Mouse (Mus musculus) CH12.LX (cell line): ENCODE measurements around the gene Smug1. TPM values are rescaled to one million over a fixed set of nuclear protein-coding genes. Genes with fewer than 3 reads are reported as not detected.
A peak's percentile ranks its signal among the peaks of the same experiment; 100 is the strongest.

Experiments
- DNase-seq: peaks from one replicate; pipeline ENCODE4 v3.0.0-alpha.2; 2013; ENCODE audit errors: extremely low read depth
- H3K27ac ChIP-seq: 2 replicates; pipeline ENCODE4 v1.5.1; 2012; ENCODE audit warnings: low read depth, mild to moderate bottlenecking, control low read depth, moderate library complexity; ENCODE audit not compliant: insufficient read depth
- H3K27me3 ChIP-seq: replicated peaks from 2 replicates; pipeline ENCODE3; 2012; ENCODE audit warnings: inconsistent platforms
- H3K36me3 ChIP-seq, 2 experiments: replicated peaks in 1 of 2; 2 replicates each; pipeline versions ENCODE3 to v1.6.1; 2012; ENCODE audit warnings: inconsistent platforms in 1 of 2, low read length in 1 of 2, mild to moderate bottlenecking in 1 of 2, mixed read lengths in 1 of 2, moderate library complexity in 1 of 2; ENCODE audit not compliant: control insufficient read depth in 1 of 2, insufficient read depth in 1 of 2
- H3K4me1 ChIP-seq, 2 experiments: 2 replicates each; pipeline ENCODE4 v1.6.1; 2012; ENCODE audit warnings: inconsistent platforms in 1 of 2, moderate library complexity in 1 of 2; ENCODE audit not compliant: insufficient read depth in 2 of 2, control insufficient read depth in 1 of 2
- H3K4me2 ChIP-seq: 2 replicates; pipeline ENCODE4 v1.6.1; 2012; ENCODE audit warnings: low read depth, mild to moderate bottlenecking, control low read depth; ENCODE audit not compliant: poor library complexity, insufficient read depth, severe bottlenecking
- H3K4me3 ChIP-seq, 3 experiments: fragments of 150-350 bp in 1 of 3; sonication (generic) in 1 of 3; replicated peaks in 1 of 3; 2 replicates each; pipeline versions ENCODE3 to v1.5.1; 2011 to 2012; ENCODE audit warnings: low read depth in 2 of 3, low read length in 2 of 3, mild to moderate bottlenecking in 2 of 3, moderate library complexity in 2 of 3, control low read depth in 1 of 3, improper control_type of control experiment in 1 of 3, inconsistent platforms in 1 of 3, mixed read lengths in 1 of 3; ENCODE audit not compliant: poor library complexity in 1 of 3
- H3K79me2 ChIP-seq: replicated peaks from 2 replicates; pipeline ENCODE4 v1.6.1; 2012; ENCODE audit warnings: mild to moderate bottlenecking, moderate library complexity; ENCODE audit not compliant: control insufficient read depth, poor library complexity, insufficient read depth, severe bottlenecking; ENCODE audit errors: extremely low read depth
- H3K9ac ChIP-seq: 2 replicates; pipeline ENCODE4 v1.6.1; 2012; ENCODE audit warnings: low read depth, mild to moderate bottlenecking, control low read depth, moderate library complexity; ENCODE audit not compliant: insufficient read depth
- H3K9me3 ChIP-seq: replicated peaks from 2 replicates; pipeline ENCODE3; 2012; ENCODE audit warnings: low read length, inconsistent platforms, mixed read lengths
- BHLHE40 ChIP-seq: IDR thresholded peaks from 2 replicates; pipeline ENCODE4 v1.6.1; 2011; ENCODE audit warnings: mild to moderate bottlenecking, low read depth, low read length, improper control_type of control experiment
- CHD1 ChIP-seq: IDR thresholded peaks from 2 replicates; pipeline ENCODE4 v1.6.1; 2012; ENCODE audit warnings: low read depth, low read length, improper control_type of control experiment, inconsistent platforms
- CHD2 ChIP-seq: IDR thresholded peaks from 2 replicates; pipeline ENCODE4 v1.6.1; 2011; ENCODE audit warnings: low read length, improper control_type of control experiment
- CTCF ChIP-seq, 2 experiments: IDR thresholded peaks in 1 of 2; conservative IDR thresholded peaks in 1 of 2; 2 replicates each; pipeline ENCODE4 v1.5.1; 2011 to 2012; ENCODE audit warnings: low read depth in 2 of 2, low read length in 2 of 2, improper control_type of control experiment in 1 of 2, inconsistent platforms in 1 of 2, mild to moderate bottlenecking in 1 of 2, moderate library complexity in 1 of 2
- E2F4 ChIP-seq: IDR thresholded peaks from 2 replicates; pipeline ENCODE4 v1.6.1; 2011; ENCODE audit warnings: low read depth, low read length, improper control_type of control experiment; ENCODE audit not compliant: insufficient replicate concordance
- ELF1 ChIP-seq: IDR thresholded peaks from 2 replicates; pipeline ENCODE4 v1.6.1; 2014; ENCODE audit warnings: low read depth, mild to moderate bottlenecking, inconsistent platforms, low read length, improper control_type of control experiment
- EP300 ChIP-seq: IDR thresholded peaks from 2 replicates; pipeline ENCODE4 v1.6.1; 2011; ENCODE audit warnings: low read length, improper control_type of control experiment
- ETS1 ChIP-seq: conservative IDR thresholded peaks from 2 replicates; pipeline ENCODE4 v1.6.1; 2012; ENCODE audit warnings: low read depth, mild to moderate bottlenecking, inconsistent platforms, low read length, improper control_type of control experiment, moderate library complexity
- GABPA ChIP-seq: IDR thresholded peaks from 2 replicates; pipeline ENCODE4 v1.6.1; 2012; ENCODE audit warnings: low read depth, low read length, improper control_type of control experiment, inconsistent platforms; ENCODE audit not compliant: insufficient replicate concordance
- HCFC1 ChIP-seq: IDR thresholded peaks from 2 replicates; pipeline ENCODE4 v1.6.1; 2012; ENCODE audit warnings: low read depth, mild to moderate bottlenecking, inconsistent platforms, low read length, improper control_type of control experiment
- IRF4 ChIP-seq: IDR thresholded peaks from 2 replicates; pipeline ENCODE4 v1.6.1; 2014; ENCODE audit warnings: low read depth, mild to moderate bottlenecking, inconsistent platforms, low read length, improper control_type of control experiment
- JUN ChIP-seq: IDR thresholded peaks from 2 replicates; pipeline ENCODE4 v1.6.1; 2011; ENCODE audit warnings: low read depth, mild to moderate bottlenecking, low read length, improper control_type of control experiment, moderate library complexity; ENCODE audit not compliant: insufficient read depth
- JUND ChIP-seq: conservative IDR thresholded peaks from 2 replicates; pipeline ENCODE4 v1.6.1; 2011; ENCODE audit warnings: low read depth, low read length, improper control_type of control experiment
- KAT2A ChIP-seq: IDR thresholded peaks from 2 replicates; pipeline ENCODE4 v1.6.1; 2012; ENCODE audit warnings: low read length, improper control_type of control experiment, inconsistent platforms; ENCODE audit not compliant: insufficient replicate concordance
- MAFK ChIP-seq: IDR thresholded peaks from 2 replicates; pipeline ENCODE4 v1.6.1; 2011; ENCODE audit warnings: low read length, improper control_type of control experiment; ENCODE audit not compliant: insufficient replicate concordance
- MAX ChIP-seq: IDR thresholded peaks from 2 replicates; pipeline ENCODE4 v1.6.1; 2011; ENCODE audit warnings: low read length, improper control_type of control experiment
- MAZ ChIP-seq: IDR thresholded peaks from 2 replicates; pipeline ENCODE4 v1.6.1; 2012; ENCODE audit warnings: low read depth, mild to moderate bottlenecking, inconsistent platforms, low read length, improper control_type of control experiment, moderate library complexity
- MEF2A ChIP-seq: IDR thresholded peaks from 2 replicates; pipeline ENCODE4 v1.6.1; 2014; ENCODE audit warnings: low read depth, mild to moderate bottlenecking, inconsistent platforms, low read length, improper control_type of control experiment, borderline replicate concordance
- MXI1 ChIP-seq: IDR thresholded peaks from 2 replicates; pipeline ENCODE4 v1.6.1; 2011; ENCODE audit warnings: mild to moderate bottlenecking, low read depth, low read length, improper control_type of control experiment
- MYC ChIP-seq: IDR thresholded peaks from 2 replicates; pipeline ENCODE4 v1.6.1; 2011; ENCODE audit warnings: low read depth, mild to moderate bottlenecking, improper control_type of control experiment, low read length
- NELFE ChIP-seq: IDR thresholded peaks from 2 replicates; pipeline ENCODE4 v1.6.1; 2011; ENCODE audit warnings: low read depth, low read length, improper control_type of control experiment
- NRF1 ChIP-seq: IDR thresholded peaks from 2 replicates; pipeline ENCODE4 v1.6.1; 2014; ENCODE audit warnings: low read depth, mild to moderate bottlenecking, inconsistent platforms, low read length, improper control_type of control experiment, moderate library complexity
- PAX5 ChIP-seq: IDR thresholded peaks from 2 replicates; pipeline ENCODE4 v1.6.1; 2012; ENCODE audit warnings: low read length, inconsistent platforms, mixed read lengths
- POLR2A ChIP-seq: IDR thresholded peaks from 2 replicates; pipeline ENCODE4 v1.6.1; 2011; ENCODE audit warnings: low read depth, mild to moderate bottlenecking, improper control_type of control experiment, low read length
- POLR2AphosphoS2 ChIP-seq: IDR thresholded peaks from 2 replicates; pipeline ENCODE4 v1.6.1; 2011; ENCODE audit warnings: low read depth, low read length, improper control_type of control experiment
- RAD21 ChIP-seq: IDR thresholded peaks from 2 replicates; pipeline ENCODE4 v1.6.1; 2011; ENCODE audit warnings: low read depth, mild to moderate bottlenecking, low read length, improper control_type of control experiment, moderate library complexity
- RCOR1 ChIP-seq: conservative IDR thresholded peaks from 2 replicates; pipeline ENCODE4 v1.6.1; 2012; ENCODE audit warnings: low read depth, mild to moderate bottlenecking, inconsistent platforms, low read length, improper control_type of control experiment
- SIN3A ChIP-seq: IDR thresholded peaks from 2 replicates; pipeline ENCODE4 v1.6.1; 2012; ENCODE audit warnings: low read length, improper control_type of control experiment, inconsistent platforms
- SMC3 ChIP-seq: IDR thresholded peaks from 2 replicates; pipeline ENCODE4 v1.6.1; 2011; ENCODE audit warnings: low read depth, low read length, improper control_type of control experiment
- TBP ChIP-seq: conservative IDR thresholded peaks from 2 replicates; pipeline ENCODE4 v1.6.1; 2011; ENCODE audit warnings: low read depth, low read length, improper control_type of control experiment
- TCF12 ChIP-seq: IDR thresholded peaks from 2 replicates; pipeline ENCODE4 v1.6.1; 2014; ENCODE audit warnings: low read depth, mild to moderate bottlenecking, inconsistent platforms, low read length, improper control_type of control experiment
- UBTF ChIP-seq: IDR thresholded peaks from 2 replicates; pipeline ENCODE4 v1.6.1; 2012; ENCODE audit warnings: low read depth, mild to moderate bottlenecking, inconsistent platforms, low read length, improper control_type of control experiment, moderate library complexity
- USF1 ChIP-seq: IDR thresholded peaks from 2 replicates; pipeline ENCODE4 v1.6.1; 2014; ENCODE audit warnings: low read depth, mild to moderate bottlenecking, inconsistent platforms, low read length, improper control_type of control experiment
- USF2 ChIP-seq: conservative IDR thresholded peaks from 2 replicates; pipeline ENCODE4 v1.6.1; 2011; ENCODE audit warnings: low read depth, low read length, improper control_type of control experiment
- ZC3H11A ChIP-seq: IDR thresholded peaks from 2 replicates; pipeline ENCODE4 v1.6.1; 2012; ENCODE audit warnings: low read depth, mild to moderate bottlenecking, inconsistent platforms, low read length, improper control_type of control experiment
- ZKSCAN1 ChIP-seq: IDR thresholded peaks from 2 replicates; pipeline ENCODE4 v1.6.1; 2012; ENCODE audit warnings: low read depth, inconsistent platforms, low read length, improper control_type of control experiment, borderline replicate concordance
- ZMIZ1 ChIP-seq: IDR thresholded peaks from 2 replicates; pipeline ENCODE4 v1.6.1; 2012; ENCODE audit warnings: low read depth, mild to moderate bottlenecking, inconsistent platforms, low read length, improper control_type of control experiment
- ZNF384 ChIP-seq: IDR thresholded peaks from 2 replicates; pipeline ENCODE4 v1.6.1; 2012; ENCODE audit warnings: low read depth, low read length, improper control_type of control experiment, inconsistent platforms
- dilution Hi-C: fragments of 300-500 bp; cut with MboI; formaldehyde crosslinking; loops from 2 replicates; pipeline ENCODE4 v1.14.3; 2020; ENCODE audit warnings: low sequenced_read_pairs; ENCODE audit not compliant: extremely low pct_unique_long_range_greater_than_20kb, extremely low pct_ligation_motif_present
- in situ Hi-C: fragments of 300-500 bp; cut with MboI; formaldehyde crosslinking; loops from 3 replicates; pipeline ENCODE4 v1.14.3; 2019; ENCODE audit warnings: low sequenced_read_pairs, low pct_ligation_motif_present, low pct_unique_long_range_greater_than_20kb, mixed read lengths
- polyA plus RNA-seq: library from polyadenylated mRNA; unstranded; fragments of >175 nt; gene quantifications from 2 replicates; pipeline ENCODE4 v1.2.1, GENCODE M21; 2012; ENCODE audit warnings: low read depth; ENCODE audit not compliant: insufficient read length
- total RNA-seq, 2 experiments: library from RNA; depleted of rRNA; stranded (reverse); fragments of 300-350 nt in 1 of 2; fragments of >200 nt in 1 of 2; gene quantifications; 2 replicates each; pipeline ENCODE4 v1.2.3; 2012 to 2014

The Smug1 gene
- total and polyA plus RNA-seq, 3 experiments, result 6.1 to 9.8 (median 7.8) TPM

- Histone ChIP-seq H3K36me3 (no peaks in the 10 kb centered on the region), H3K27me3 (peaks cover 45% of the 10 kb centered on the region), H3K27ac (no peak overlapping the region), H3K9me3 (no peaks in the 10 kb centered on the region), H3K79me2 (no peaks in the 10 kb centered on the region), H3K4me1 (peaks cover 11 to 47% of the 10 kb centered on the region in 2 experiments), H3K4me2 (peak overlapping the region; percentile 99), H3K4me3 (peak overlapping the region; percentile 46 to 63 (median 51)), H3K9ac (no peak overlapping the region; the same call in 1 of the 2 replicates)
- DNase-seq, result peak; percentile 83
- TF ChIP-seq MAX (peak; percentile 64; the same call in 1 of the 2 replicates), SMC3 (peak; percentile 89), ELF1 (peak; percentile 56; the same call in 1 of the 2 replicates), PAX5 (no peak), UBTF (no peak), JUND (no peak), CHD2 (peak; percentile 33; the same call in 1 of the 2 replicates), ZMIZ1 (no peak; the same call in 1 of the 2 replicates), KAT2A (no peak), CTCF (conservative IDR thresholded peaks at IDR 0.05 in 1 of 2, IDR thresholded peaks at IDR 0.05 in 1 of 2; ENCODE audit: low read depth in 2 of 2, low read length in 2 of 2) (peak; percentile 85 to 100), MEF2A (peak; percentile 62), POLR2A (no peak), CHD1 (no peak), MAFK (no peak), RAD21 (peak; percentile 52), ETS1 (no peak), ZNF384 (peak; percentile 41; the same call in 1 of the 2 replicates), TBP (no peak), EP300 (no peak), TCF12 (peak; percentile 79), RCOR1 (peak; percentile 39; the same call in 1 of the 2 replicates), GABPA (no peak), SIN3A (peak; percentile 40; the same call in 1 of the 2 replicates), JUN (no peak), ZC3H11A (no peak; the same call in 1 of the 2 replicates), MAZ (peak; percentile 97), BHLHE40 (0 out of 2 replicates have a peak, but pooled peaks have one; percentile 13), USF2 (no peak), POLR2AphosphoS2 (no peak), IRF4 (peak; percentile 66; the same call in 1 of the 2 replicates), ZKSCAN1 (peak; percentile 91), MYC (no peak), NELFE (peak; percentile 92), NRF1 (peak; percentile 38), HCFC1 (peak; percentile 64), USF1 (no peak), MXI1 (peak; percentile 73; the same call in 1 of the 2 replicates), E2F4 (no peak)
- dilution Hi-C loops, result no loop called here
- in situ Hi-C loops, result no loop called here
These were observed 15.4 kb upstream of the Smug1 start for GRCm38 (mm10) chr15:103182166-103182790.
